Mouse (Mus musculus): ENCODE data around the gene Ulk4.

- TF ChIP-seq EP300 (IDR thresholded peaks at IDR 0.05; ENCODE audit: low read depth) (no peak), CTCF (IDR thresholded peaks at IDR 0.05; ENCODE audit: low read depth) (no peak)
These were observed 239.0 kb downstream of the Ulk4 start for GRCm38 (mm10) chr9:121037975-121038374.
